Mouse (Mus musculus) hindbrain, embryonic 10.5 days (tissue): Measurements from ENCODE around the gene Shkbp1. TPM values are rescaled to one million over a fixed set of nuclear protein-coding genes. Genes with fewer than 3 reads are reported as not detected.

ENCODE experiments used
- DNase-seq: peaks from one replicate; pipeline ENCODE4 v3.0.0-alpha.2; 2017; ENCODE audit warnings: low spot score
- H3K27ac ChIP-seq: fragments of 300-500 bp; sonication (generic); 2 replicates; pipeline ENCODE4 v1.5.1; 2016; ENCODE audit warnings: mild to moderate bottlenecking, moderate library complexity
- H3K27me3 ChIP-seq: fragments of 300-500 bp; sonication (generic); 2 replicates; pipeline ENCODE4 v1.6.1; 2016; ENCODE audit warnings: mild to moderate bottlenecking; ENCODE audit not compliant: poor library complexity, insufficient read depth, severe bottlenecking
- H3K36me3 ChIP-seq: fragments of 300-500 bp; sonication (generic); 2 replicates; pipeline ENCODE4 v1.6.1; 2016; ENCODE audit warnings: mild to moderate bottlenecking, moderate library complexity
- H3K4me1 ChIP-seq: fragments of 300-500 bp; sonication (generic); replicated peaks from 2 replicates; pipeline ENCODE4 v1.6.1; 2016; ENCODE audit warnings: mild to moderate bottlenecking
- H3K4me3 ChIP-seq: fragments of 300-500 bp; sonication (generic); 2 replicates; pipeline ENCODE4 v1.5.1; 2016; ENCODE audit warnings: mild to moderate bottlenecking, moderate library complexity
- H3K9me3 ChIP-seq: fragments of 300-500 bp; sonication (generic); 2 replicates; pipeline ENCODE4 v1.6.1; 2016; ENCODE audit warnings: mild to moderate bottlenecking, moderate library complexity
- WGBS: fragments of 180-500 bp; shearing (Covaris S2); methylation state at CpG from one replicate; pipeline ENCODE4 v1.1.7; 2016; 5-methylcytosine and 5-hydroxymethylcytosine counted together
- polyA plus RNA-seq: library from polyadenylated mRNA; unstranded; fragments of >200 nt; fragmentation: Nextera tagmentation; extraction: Ambion mirVana; gene quantifications from 2 replicates; pipeline ENCODE4 v1.2.1, GENCODE M21; 2016

The Shkbp1 gene
- polyA plus RNA-seq: 76.3 and 87.4 TPM in 2 replicates

GRCm38 (mm10) chr7:27355745-27356240 lies at the start of gene Shkbp1:
Shkbp1 (minus strand) TSS chr7:27356019.
- Histone ChIP-seq H3K27me3 (peaks cover 33% of the 10 kb centered on the region), H3K4me3 (peak within 1 kb of the TSS; percentile 81), H3K27ac (peak within 1 kb of the TSS; percentile 86), H3K4me1 (peaks cover 30% of the 10 kb centered on the region), H3K36me3 (peaks cover 31% of the 10 kb centered on the region), H3K9me3 (no peaks in the 10 kb centered on the region)
- peak; percentile 90 for DNase-seq
- WGBS: under 1% methylated on average over 34 of the region's 34 CpGs

DNA sequence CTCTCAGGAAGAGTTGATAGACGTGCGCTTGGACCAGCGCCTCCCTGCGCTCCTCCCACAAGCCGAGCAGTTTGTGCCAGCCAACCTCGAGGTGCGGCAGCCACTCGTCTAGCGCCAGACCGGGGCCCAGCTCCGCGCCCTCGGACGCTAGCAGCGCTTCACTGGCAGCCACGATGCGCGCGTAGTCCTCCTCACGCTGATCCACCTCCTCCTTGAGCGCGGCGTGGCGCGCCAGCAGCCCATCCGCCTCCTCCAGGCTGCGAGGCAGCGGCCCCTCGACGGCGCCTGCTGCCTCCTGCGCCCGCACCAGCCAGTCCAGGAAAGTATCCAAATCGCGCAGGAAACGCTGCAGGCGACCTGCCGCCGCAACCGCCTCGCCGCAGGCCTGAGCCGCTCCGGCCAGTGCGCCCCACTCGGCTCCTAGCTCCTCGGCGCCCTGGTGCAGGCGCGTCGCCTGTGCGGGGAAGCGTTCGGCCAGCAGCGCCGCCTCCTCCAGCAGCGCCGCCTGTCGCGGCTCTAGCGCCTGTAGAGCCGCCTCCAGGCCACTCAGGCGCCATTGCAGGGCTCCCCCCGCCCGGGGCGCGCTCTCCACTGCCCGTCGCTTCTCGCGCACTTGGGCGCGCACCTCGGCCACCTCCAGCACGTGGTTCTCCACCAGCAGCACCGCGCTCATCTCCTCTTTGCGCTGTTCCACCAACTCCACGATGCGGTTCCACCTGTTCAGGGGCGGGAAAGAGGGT lies 48.6 kb upstream of the Shkbp1 start:
- WGBS: 7% methylated on average over 81 of the region's 81 CpGs
- H3K4me1 ChIP-seq: peaks cover 24% of the 10 kb centered on the region
- no peaks in the 10 kb centered on the region for H3K36me3 ChIP-seq
- no peak for DNase-seq
- H3K4me3 ChIP-seq: peak overlapping the region; percentile 32
- H3K27me3 ChIP-seq: peaks cover 95% of the 10 kb centered on the region
- peaks cover 8% of the 10 kb centered on the region; the same call in 1 of the 2 replicates for H3K9me3 ChIP-seq
- no peak overlapping the region for H3K27ac ChIP-seq

GRCm38 (mm10) chr7:27402675-27403074 lies 46.9 kb upstream of the Shkbp1 start:
- Histone ChIP-seq H3K4me1 (peaks cover 11% of the 10 kb centered on the region), H3K27me3 (peaks cover 95% of the 10 kb centered on the region), H3K27ac (no peak overlapping the region), H3K36me3 (no peaks in the 10 kb centered on the region), H3K9me3 (peaks cover 8% of the 10 kb centered on the region; the same call in 1 of the 2 replicates), H3K4me3 (no peak overlapping the region)
- peak; percentile 64 for DNase-seq
- 11% methylated on average over 16 of the region's 16 CpGs for WGBS

GRCm38 (mm10) chr7:27400545-27400944 lies 44.7 kb upstream of the Shkbp1 start:
- peaks cover 24% of the 10 kb centered on the region for H3K4me1 ChIP-seq
- H3K9me3 ChIP-seq: peaks cover 8% of the 10 kb centered on the region; the same call in 1 of the 2 replicates
- 80% methylated on average over 7 of the region's 7 CpGs for WGBS
- H3K27me3 ChIP-seq: peaks cover 95% of the 10 kb centered on the region
- no peak for DNase-seq
- no peak overlapping the region for H3K4me3 ChIP-seq
- no peak overlapping the region for H3K27ac ChIP-seq
- no peaks in the 10 kb centered on the region for H3K36me3 ChIP-seq

DNA sequence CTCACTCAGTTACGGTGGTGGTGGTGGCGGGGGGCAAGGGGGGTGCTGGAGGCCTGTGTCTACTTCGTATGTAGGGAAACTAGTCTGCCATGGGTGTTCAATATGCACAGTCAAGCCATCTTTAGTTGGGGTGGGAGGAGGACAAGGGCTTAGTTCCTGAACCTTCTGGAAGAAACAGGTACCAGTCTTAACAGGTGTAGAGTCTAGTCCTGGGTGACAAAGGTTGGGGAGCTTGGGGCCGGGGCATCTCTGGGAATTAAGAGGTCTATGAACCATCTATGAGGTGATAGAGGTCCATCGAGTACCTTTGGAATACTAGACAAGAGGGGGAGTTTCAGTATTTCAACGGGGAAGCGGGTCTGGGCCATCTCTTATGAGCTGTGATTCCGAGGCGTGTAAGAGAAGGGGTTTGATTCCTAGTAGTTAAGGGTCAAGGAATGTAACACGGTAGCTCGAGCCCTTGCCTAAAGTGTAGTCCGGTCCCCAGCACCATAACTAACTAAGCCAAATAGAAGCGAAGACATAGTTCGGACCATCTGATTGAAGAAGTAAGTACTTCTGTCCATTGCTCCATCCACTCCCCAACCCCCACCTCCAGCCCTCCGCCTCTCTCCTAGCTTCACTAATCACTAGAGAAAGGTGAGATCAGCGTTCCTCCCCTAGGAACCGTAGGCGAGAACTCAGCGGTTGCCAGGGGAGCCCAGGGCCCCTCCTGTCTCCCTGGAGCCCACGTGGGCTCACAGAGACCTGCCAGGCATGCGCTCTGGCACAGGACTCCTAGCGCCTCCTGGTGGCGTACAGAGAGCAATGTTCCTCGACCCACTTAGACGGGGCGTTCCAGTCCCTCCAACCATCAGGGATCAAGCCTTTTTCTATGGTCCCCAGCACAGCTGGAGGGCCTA lies 41.5 kb upstream of the Shkbp1 start:
- Histone ChIP-seq H3K4me3 (peak overlapping the region; percentile 59; the same call in 1 of the 2 replicates), H3K9me3 (no peaks in the 10 kb centered on the region), H3K36me3 (no peaks in the 10 kb centered on the region), H3K4me1 (peaks cover 13% of the 10 kb centered on the region), H3K27ac (no peak overlapping the region), H3K27me3 (peaks cover 95% of the 10 kb centered on the region)
- peak; percentile 52 for DNase-seq
- WGBS: 22% methylated on average over 26 of the region's 26 CpGs

GRCm38 (mm10) chr7:27396184-27397047 lies 40.6 kb upstream of the Shkbp1 start:
- WGBS: 2% methylated on average over 48 of the region's 68 CpGs
- DNase-seq: peak; percentile 48
- Histone ChIP-seq H3K36me3 (no peaks in the 10 kb centered on the region), H3K27me3 (peaks cover 95% of the 10 kb centered on the region), H3K4me1 (peaks cover 13% of the 10 kb centered on the region), H3K4me3 (peak overlapping the region; percentile 59), H3K9me3 (no peaks in the 10 kb centered on the region), H3K27ac (peak overlapping the region; percentile 40; the same call in 1 of the 2 replicates)

DNA sequence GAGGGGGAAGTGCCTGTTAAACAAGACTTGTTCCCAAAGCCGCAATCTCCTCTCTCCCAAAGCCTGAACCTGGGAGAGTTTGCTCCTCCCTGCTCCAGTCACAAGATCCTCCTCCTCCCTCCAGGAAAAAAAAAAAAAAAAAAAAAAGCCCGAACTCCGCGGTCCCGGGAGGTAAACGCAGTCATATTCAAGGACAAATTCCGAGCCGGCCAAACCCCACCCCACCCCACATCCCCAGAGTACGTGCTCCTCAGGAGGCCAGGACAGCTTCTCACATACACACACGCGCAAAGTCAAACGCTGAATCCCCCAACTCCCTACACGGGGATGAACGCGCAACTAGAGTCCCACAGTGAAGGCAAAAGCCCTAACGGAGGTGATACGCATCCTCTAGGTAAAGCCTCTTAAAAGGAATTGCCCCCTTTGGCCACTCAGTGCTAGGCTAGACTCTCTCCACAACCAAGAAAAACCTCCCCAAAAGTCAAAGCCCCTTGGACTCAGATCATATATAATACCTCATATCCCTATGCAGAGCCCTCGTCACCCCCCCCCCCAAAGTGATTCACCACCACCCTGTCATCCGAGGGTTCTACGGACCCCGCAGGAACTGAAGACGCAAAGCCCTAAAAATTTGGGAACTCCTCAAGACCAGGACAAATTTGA lies 39.8 kb upstream of the Shkbp1 start:
- no peaks in the 10 kb centered on the region for H3K9me3 ChIP-seq
- H3K36me3 ChIP-seq: no peaks in the 10 kb centered on the region
- H3K27me3 ChIP-seq: peaks cover 94% of the 10 kb centered on the region
- DNase-seq: no peak
- peak overlapping the region; percentile 59 for H3K4me3 ChIP-seq
- 2% methylated on average over 22 of the region's 22 CpGs for WGBS
- no peak overlapping the region for H3K27ac ChIP-seq
- peaks cover 13% of the 10 kb centered on the region for H3K4me1 ChIP-seq

DNA sequence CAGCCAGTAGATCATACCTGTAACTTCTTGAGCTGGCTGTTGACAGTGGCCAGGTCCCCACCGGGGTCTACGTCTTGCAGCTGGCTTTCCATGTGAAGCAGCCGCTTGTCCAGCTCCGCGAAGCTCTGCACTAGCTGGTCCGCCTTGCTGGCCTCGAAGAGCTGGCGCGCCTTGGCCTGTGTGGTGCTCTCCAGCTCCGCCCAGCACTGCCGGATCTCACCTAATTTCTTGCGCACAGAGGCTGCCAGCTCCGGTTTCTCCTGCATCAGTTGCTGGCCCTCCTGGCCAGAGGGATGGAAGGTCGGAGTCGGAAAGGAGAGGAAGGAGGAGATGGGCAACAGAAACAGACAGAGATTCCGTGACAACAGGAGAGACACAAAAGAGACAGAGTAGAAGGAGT lies 35.6 kb upstream of the Shkbp1 start:
- H3K4me1 ChIP-seq: peaks cover 5% of the 10 kb centered on the region
- no peaks in the 10 kb centered on the region for H3K36me3 ChIP-seq
- H3K4me3 ChIP-seq: no peak overlapping the region
- no peak for DNase-seq
- peaks cover 60% of the 10 kb centered on the region for H3K27me3 ChIP-seq
- 43% methylated on average over 16 of the region's 16 CpGs for WGBS
- H3K9me3 ChIP-seq: no peaks in the 10 kb centered on the region
- no peak overlapping the region for H3K27ac ChIP-seq

DNA sequence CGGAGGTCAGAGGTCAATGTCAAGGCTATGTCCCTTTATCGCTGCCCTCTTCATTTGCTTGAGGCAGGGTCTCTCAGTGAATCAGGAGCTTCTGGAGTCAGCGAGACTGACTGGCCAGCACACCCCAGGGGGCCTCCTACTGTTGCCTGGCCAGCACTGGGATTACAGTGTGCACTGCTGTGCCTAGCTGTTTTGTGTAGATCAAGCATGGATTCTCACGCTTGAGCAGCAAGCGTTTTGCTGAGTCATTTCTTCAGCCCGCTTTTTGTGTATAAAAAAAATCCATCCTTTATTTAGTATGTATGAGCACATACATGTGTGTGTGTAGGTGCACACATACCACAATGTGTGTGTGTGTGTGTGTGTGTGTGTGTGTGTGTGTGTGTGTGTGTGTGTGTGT lies 33.4 kb upstream of the Shkbp1 start:
- Histone ChIP-seq H3K9me3 (no peaks in the 10 kb centered on the region), H3K27me3 (peaks cover 39% of the 10 kb centered on the region), H3K4me1 (peaks cover 6% of the 10 kb centered on the region; the same call in 1 of the 2 replicates), H3K4me3 (no peak overlapping the region), H3K27ac (no peak overlapping the region), H3K36me3 (no peaks in the 10 kb centered on the region)
- DNase-seq: no peak
- 75% methylated on average over 6 of the region's 6 CpGs for WGBS

DNA sequence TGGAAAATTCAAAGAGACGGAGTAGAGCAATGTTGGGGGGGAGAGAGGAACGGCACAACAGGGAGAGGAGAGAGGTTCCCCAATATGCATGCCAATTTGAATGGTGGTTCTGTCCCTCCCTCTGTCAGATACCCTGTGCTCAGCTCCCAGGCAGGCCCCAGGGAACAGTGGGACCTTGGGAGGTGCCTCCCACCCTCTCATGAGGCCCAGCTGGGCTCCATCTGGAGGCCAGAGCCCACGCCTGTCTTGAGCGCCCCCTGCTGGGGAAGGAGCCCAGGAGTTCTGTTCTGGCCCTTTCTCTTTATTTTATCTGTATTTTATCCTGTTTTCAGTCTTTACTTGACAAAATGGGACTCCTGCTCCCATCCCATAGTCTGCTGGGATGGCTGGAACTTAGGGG lies 28.9 kb upstream of the Shkbp1 start:
- H3K4me1 ChIP-seq: peaks cover 8% of the 10 kb centered on the region; the same call in 1 of the 2 replicates
- peak; percentile 52 for DNase-seq
- no peak overlapping the region for H3K4me3 ChIP-seq
- 39% methylated on average over 4 of the region's 4 CpGs for WGBS
- peaks cover 7% of the 10 kb centered on the region; the same call in 1 of the 2 replicates for H3K27me3 ChIP-seq
- H3K36me3 ChIP-seq: no peaks in the 10 kb centered on the region
- no peak overlapping the region for H3K27ac ChIP-seq
- H3K9me3 ChIP-seq: no peaks in the 10 kb centered on the region

DNA sequence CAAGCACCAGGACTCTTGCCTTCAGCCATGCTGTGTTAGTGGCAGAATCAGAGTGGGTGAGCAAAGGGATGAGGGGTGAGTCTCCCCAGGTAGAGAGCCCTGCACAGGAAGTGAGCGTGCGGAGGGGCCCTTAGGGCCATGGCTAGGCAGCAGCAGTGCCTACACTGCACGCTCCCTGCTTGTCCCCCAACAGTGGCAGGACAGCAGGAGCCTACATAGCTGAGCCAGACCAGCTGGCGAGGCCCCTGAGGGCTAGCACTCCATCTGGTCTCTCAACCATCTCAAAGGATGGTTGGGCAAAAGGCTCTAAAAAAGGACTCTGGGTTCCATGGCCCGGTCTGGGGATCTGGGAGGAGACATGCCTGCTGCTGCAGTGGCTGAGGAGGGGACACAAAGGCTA lies 28.3 kb upstream of the Shkbp1 start:
- no peak for DNase-seq
- H3K4me3 ChIP-seq: no peak overlapping the region
- no peak overlapping the region for H3K27ac ChIP-seq
- H3K27me3 ChIP-seq: peaks cover 11% of the 10 kb centered on the region
- 65% methylated on average over 5 of the region's 5 CpGs for whole genome bisulfite sequencing
- H3K9me3 ChIP-seq: no peaks in the 10 kb centered on the region
- H3K4me1 ChIP-seq: peaks cover 8% of the 10 kb centered on the region; the same call in 1 of the 2 replicates
- no peaks in the 10 kb centered on the region for H3K36me3 ChIP-seq
